Mouse (Mus musculus): ENCODE measurements at regions not wholly inside any gene's neighbourhood (a gene's known extent, or its start where the extent isn't known, plus 50 kb on each side); places are given as distances from the start of the nearest gene placed in this dataset.

GRCm38 (mm10) chr3:6004423-6004822, 253.8 kb downstream of the Gm8797 start:
- TF ChIP-seq CTCF (IDR thresholded peaks at IDR 0.05; ENCODE audit: extremely low read depth, insufficient read depth, low read length) (no peak), POLR2A (IDR thresholded peaks at IDR 0.05; ENCODE audit: extremely low read depth, insufficient read depth, low read length) (no peak)
